Mouse (Mus musculus): ENCODE measurements around the gene Plcl1. TPM values are rescaled to one million over a fixed set of nuclear protein-coding genes. Genes with fewer than 3 reads are reported as not detected.

Gene Plcl1
- total and polyA plus RNA-seq, 3 experiments, result not detected

- no peaks in the 10 kb centered on the region for H3K4me1 ChIP-seq (ENCODE audit: control insufficient read depth in 1 of 2, insufficient read depth in 2 of 2, low read length in 2 of 2)
- H3K9me3 ChIP-seq (replicated peaks; ENCODE audit: insufficient read depth, low read length), result no peaks in the 10 kb centered on the region
- H3K27ac ChIP-seq (ENCODE audit: control insufficient read depth, low read depth, low read length), result no peak overlapping the region
- no peaks in the 10 kb centered on the region for H3K36me3 ChIP-seq (ENCODE audit: control insufficient read depth in 1 of 2, insufficient read depth in 2 of 2, low read length in 2 of 2)
- H3K9ac ChIP-seq (ENCODE audit: control insufficient read depth, low read depth, low read length, poor library complexity, severe bottlenecking), result no peak overlapping the region
- H3K27me3 ChIP-seq (ENCODE audit: control insufficient read depth in 1 of 2, insufficient read depth in 2 of 2, low read length in 2 of 2), result no peaks in the 10 kb centered on the region
- TF ChIP-seq EP300 (IDR thresholded peaks at IDR 0.05; ENCODE audit: low read depth in 1 of 2, low read length in 2 of 2) (no peak), KAT2A (conservative IDR thresholded peaks at IDR 0.05; ENCODE audit: low read depth, low read length) (no peak), JUND (IDR thresholded peaks at IDR 0.05; ENCODE audit: low read depth, low read length) (no peak), TAL1 (IDR thresholded peaks at IDR 0.05; ENCODE audit: low read length) (no peak), GATA1 (IDR thresholded peaks at IDR 0.05; ENCODE audit: low read depth, low read length) (no peak), UBTF (IDR thresholded peaks at IDR 0.05; ENCODE audit: borderline replicate concordance, insufficient read depth, low read depth, low read length) (no peak), RCOR1 (IDR thresholded peaks at IDR 0.05; ENCODE audit: low read depth, low read length) (no peak), CTCF (IDR thresholded peaks at IDR 0.05 in 2 of 3, conservative IDR thresholded peaks at IDR 0.05 in 1 of 3; ENCODE audit: control insufficient read depth in 1 of 3, insufficient read depth in 1 of 3, low read depth in 2 of 3, low read length in 3 of 3, poor library complexity in 1 of 3, severe bottlenecking in 1 of 3) (no peak), ETS1 (IDR thresholded peaks at IDR 0.05; ENCODE audit: low read depth, low read length) (no peak), TBP (IDR thresholded peaks at IDR 0.05; ENCODE audit: low read depth, low read length) (no peak)
- H3K79me2 ChIP-seq (ENCODE audit: control insufficient read depth, insufficient read depth, low read length, poor library complexity), result no peaks in the 10 kb centered on the region
- no peak overlapping the region for H3K4me3 ChIP-seq (ENCODE audit: control insufficient read depth in 1 of 2, insufficient read depth in 1 of 2, low read depth in 2 of 2, low read length in 2 of 2)
- DNase-seq (ENCODE audit: low read depth, low spot score), result no peak
These were observed 182.4 kb downstream of the Plcl1 start for GRCm38 (mm10) chr1:55588090-55588489.

GRCm38 (mm10) chr1:55590047-55590446, 184.3 kb downstream of the Plcl1 start:
- Histone ChIP-seq H3K27ac (ENCODE audit: control insufficient read depth, low read depth, low read length) (no peak overlapping the region), H3K9ac (ENCODE audit: control insufficient read depth, low read depth, low read length, poor library complexity, severe bottlenecking) (no peak overlapping the region), H3K36me3 (ENCODE audit: control insufficient read depth in 1 of 2, insufficient read depth in 2 of 2, low read length in 2 of 2) (no peaks in the 10 kb centered on the region), H3K9me3 (replicated peaks; ENCODE audit: insufficient read depth, low read length) (no peaks in the 10 kb centered on the region), H3K4me1 (ENCODE audit: control insufficient read depth in 1 of 2, insufficient read depth in 2 of 2, low read length in 2 of 2) (no peaks in the 10 kb centered on the region), H3K27me3 (ENCODE audit: control insufficient read depth in 1 of 2, insufficient read depth in 2 of 2, low read length in 2 of 2) (no peaks in the 10 kb centered on the region), H3K79me2 (ENCODE audit: control insufficient read depth, insufficient read depth, low read length, poor library complexity) (no peaks in the 10 kb centered on the region), H3K4me3 (ENCODE audit: control insufficient read depth in 1 of 2, insufficient read depth in 1 of 2, low read depth in 2 of 2, low read length in 2 of 2) (no peak overlapping the region)
- DNase-seq (ENCODE audit: low read depth, low spot score), result no peak
- TF ChIP-seq CHD2 (IDR thresholded peaks at IDR 0.05; ENCODE audit: low read length) (no peak), TBP (IDR thresholded peaks at IDR 0.05; ENCODE audit: low read depth, low read length) (no peak), GABPA (IDR thresholded peaks at IDR 0.05; ENCODE audit: low read depth, low read length) (no peak), TAL1 (IDR thresholded peaks at IDR 0.05; ENCODE audit: low read length) (no peak), MEF2A (IDR thresholded peaks at IDR 0.05; ENCODE audit: extremely low read depth, insufficient replicate concordance, low read depth, low read length, poor library complexity, severe bottlenecking) (no peak), ZNF384 (IDR thresholded peaks at IDR 0.05; ENCODE audit: low read depth, low read length) (no peak), POLR2A (IDR thresholded peaks at IDR 0.05; ENCODE audit: control insufficient read depth in 1 of 2, insufficient read depth in 1 of 2, low read depth in 1 of 2, low read length in 2 of 2, poor library complexity in 1 of 2) (no peak), RAD21 (IDR thresholded peaks at IDR 0.05; ENCODE audit: low read depth, low read length) (no peak), SMC3 (IDR thresholded peaks at IDR 0.05; ENCODE audit: low read depth, low read length) (no peak), MYB (IDR thresholded peaks at IDR 0.05; ENCODE audit: low read depth, low read length) (no peak), GATA1 (IDR thresholded peaks at IDR 0.05; ENCODE audit: low read depth, low read length) (no peak), NELFE (IDR thresholded peaks at IDR 0.05; ENCODE audit: low read depth, low read length) (no peak), ZC3H11A (IDR thresholded peaks at IDR 0.05; ENCODE audit: low read depth, low read length) (no peak), NRF1 (IDR thresholded peaks at IDR 0.05; ENCODE audit: insufficient read depth, low read depth, low read length, poor library complexity, severe bottlenecking) (no peak), UBTF (IDR thresholded peaks at IDR 0.05; ENCODE audit: borderline replicate concordance, insufficient read depth, low read depth, low read length) (no peak), JUND (IDR thresholded peaks at IDR 0.05; ENCODE audit: low read depth, low read length) (no peak)

Measured in MEL (cell line).